In genomic region chr11:96912682-96913081, GRCm38 (mm10) we compare ENCODE assay signal across 21 mouse cellular contexts. TPM values are rescaled to one million over a fixed set of nuclear protein-coding genes. Genes with fewer than 3 reads are reported as not detected.
A peak's percentile ranks its signal among the peaks of the same experiment; 100 is the strongest.
DNase-seq lines count a peak whose midpoint lies in the region; ATAC-seq lines count a peak whose summit lies in the region.
"Had no signal": no experiment of that assay in that cellular context is flagged by ENCODE, and none has a peak within 500 bp of the region (broad histone marks: within the 10 kb centered on the region; RNA-seq: fewer than 3 reads in every experiment).

No protein-coding gene starts in this region.

- 0 out of 2 replicates have a peak overlapping the region, but pooled peaks have one; percentile 21 for H3K9ac ChIP-seq in embryonic facial prominence, embryonic 13.5 days
- no peak overlapping the region for H3K9ac ChIP-seq in midbrain, embryonic 14.5 days (replicated peaks; ENCODE audit: low read length)
- H3K9ac ChIP-seq: embryonic facial prominence, embryonic 15.5 days; intestine, embryonic 15.5 days; limb, embryonic 13.5 days; liver, embryonic 14.5 days; midbrain, embryonic 15.5 days had no signal

- no peak overlapping the region for H3K4me2 ChIP-seq in embryonic facial prominence, embryonic 13.5 days
- no peak overlapping the region for H3K4me2 ChIP-seq in midbrain, embryonic 14.5 days (ENCODE audit: low read length)
- H3K4me2 ChIP-seq: embryonic facial prominence, embryonic 15.5 days; intestine, embryonic 15.5 days; limb, embryonic 13.5 days; midbrain, embryonic 15.5 days had no signal

- H3K36me3 ChIP-seq in embryonic facial prominence, embryonic 13.5 days, result peaks cover 41% of the 10 kb centered on the region
- H3K36me3 ChIP-seq in embryonic facial prominence, embryonic 10.5 days (replicated peaks), result peaks cover 58% of the 10 kb centered on the region
- peaks cover 60% of the 10 kb centered on the region for H3K36me3 ChIP-seq in midbrain, embryonic 10.5 days
- H3K36me3 ChIP-seq in midbrain, embryonic 14.5 days (ENCODE audit: control insufficient read depth, insufficient read depth, low read length), result peaks cover 38% of the 10 kb centered on the region
- no peaks in the 10 kb centered on the region; the same call in none of the 2 replicates for H3K36me3 ChIP-seq in splenic B cell, adult 2 months (ENCODE audit: control insufficient read depth, insufficient read depth, low read length, poor library complexity, severe bottlenecking)
- H3K36me3 ChIP-seq: midbrain, embryonic 15.5 days had no signal

- no peak for ATAC-seq in embryonic facial prominence, embryonic 13.5 days (ENCODE audit: insufficient number of reproducible peaks, insufficient read depth, low FRiP score, low TSS enrichment, low read depth)
- ATAC-seq in midbrain, embryonic 14.5 days (ENCODE audit: low FRiP score, low TSS enrichment), result no peak
- ATAC-seq in megakaryocyte-erythroid progenitor cell, adult 5-6 weeks (replicated peaks; ENCODE audit: low FRiP score, low TSS enrichment, poor library complexity, severe bottlenecking), result no peak
- ATAC-seq: intestine, embryonic 15.5 days; midbrain, embryonic 15.5 days had no signal

- H3K27ac ChIP-seq in embryonic facial prominence, embryonic 13.5 days, result no peak overlapping the region
- H3K27ac ChIP-seq in embryonic facial prominence, embryonic 10.5 days (replicated peaks), result no peak overlapping the region
- peak overlapping the region; percentile 52; the same call in 1 of the 2 replicates for H3K27ac ChIP-seq in midbrain, embryonic 10.5 days (replicated peaks)
- H3K27ac ChIP-seq in midbrain, embryonic 14.5 days (replicated peaks; ENCODE audit: low read depth, low read length), result no peak overlapping the region
- H3K27ac ChIP-seq: embryonic facial prominence, embryonic 15.5 days; intestine, embryonic 15.5 days; limb, embryonic 13.5 days; liver, embryonic 14.5 days; macrophage; midbrain, embryonic 15.5 days had no signal

- no peaks in the 10 kb centered on the region for H3K9me3 ChIP-seq in embryonic facial prominence, embryonic 13.5 days
- H3K9me3 ChIP-seq in embryonic facial prominence, embryonic 10.5 days, result no peaks in the 10 kb centered on the region
- H3K9me3 ChIP-seq in midbrain, embryonic 10.5 days (replicated peaks), result no peaks in the 10 kb centered on the region
- no peaks in the 10 kb centered on the region for H3K9me3 ChIP-seq in midbrain, embryonic 14.5 days (ENCODE audit: control insufficient read depth, low read length)
- H3K9me3 ChIP-seq: embryonic facial prominence, embryonic 15.5 days; intestine, embryonic 15.5 days; limb, embryonic 13.5 days; midbrain, embryonic 15.5 days had no signal

- 80% methylated on average over 11 of the region's 11 CpGs for WGBS in embryonic facial prominence, embryonic 13.5 days
- WGBS in embryonic facial prominence, embryonic 10.5 days, result 84% methylated on average over 11 of the region's 11 CpGs
- WGBS in midbrain, embryonic 10.5 days, result 94% methylated on average over 11 of the region's 11 CpGs
- WGBS in midbrain, embryonic 14.5 days, result 91% methylated on average over 11 of the region's 11 CpGs

- no peaks in the 10 kb centered on the region for H3K27me3 ChIP-seq in embryonic facial prominence, embryonic 13.5 days
- H3K27me3 ChIP-seq in embryonic facial prominence, embryonic 10.5 days (replicated peaks; ENCODE audit: low read depth, poor library complexity, severe bottlenecking), result peaks cover 5% of the 10 kb centered on the region; the same call in 1 of the 2 replicates
- H3K27me3 ChIP-seq in midbrain, embryonic 10.5 days (ENCODE audit: low read depth, poor library complexity, severe bottlenecking), result peaks cover 4% of the 10 kb centered on the region; the same call in 1 of the 2 replicates
- H3K27me3 ChIP-seq in midbrain, embryonic 14.5 days (ENCODE audit: control insufficient read depth, insufficient read depth, low read length), result no peaks in the 10 kb centered on the region
- no peaks in the 10 kb centered on the region for H3K27me3 ChIP-seq in splenic B cell, adult 2 months (ENCODE audit: control insufficient read depth, insufficient read depth, low read length, poor library complexity, severe bottlenecking)
- H3K27me3 ChIP-seq: embryonic facial prominence, embryonic 15.5 days; intestine, embryonic 15.5 days; limb, embryonic 13.5 days; midbrain, embryonic 15.5 days had no signal

- peaks cover 14% of the 10 kb centered on the region for H3K4me1 ChIP-seq in embryonic facial prominence, embryonic 13.5 days
- peaks cover 43% of the 10 kb centered on the region for H3K4me1 ChIP-seq in embryonic facial prominence, embryonic 10.5 days
- H3K4me1 ChIP-seq in midbrain, embryonic 10.5 days, result peaks cover 54% of the 10 kb centered on the region
- H3K4me1 ChIP-seq in midbrain, embryonic 14.5 days (ENCODE audit: control insufficient read depth, insufficient read depth, low read length), result peaks cover 18% of the 10 kb centered on the region

- no peak overlapping the region for H3K4me3 ChIP-seq in embryonic facial prominence, embryonic 13.5 days
- no peak overlapping the region for H3K4me3 ChIP-seq in embryonic facial prominence, embryonic 10.5 days
- no peak overlapping the region for H3K4me3 ChIP-seq in midbrain, embryonic 10.5 days
- no peak overlapping the region for H3K4me3 ChIP-seq in midbrain, embryonic 14.5 days (replicated peaks; ENCODE audit: low read depth, low read length)
- H3K4me3 ChIP-seq: embryonic facial prominence, embryonic 15.5 days; intestine, embryonic 15.5 days; limb, embryonic 13.5 days; midbrain, embryonic 15.5 days had no signal

- no peak for DNase-seq in embryonic facial prominence, embryonic 10.5 days (ENCODE audit: low spot score)
- no peak for DNase-seq in midbrain, embryonic 10.5 days (ENCODE audit: low spot score)
- no peak for DNase-seq in midbrain, embryonic 14.5 days
- DNase-seq in splenic B cell, adult 2 months (ENCODE audit: low read depth, low spot score), result peak; percentile 38
- DNase-seq in thymus, postnatal 36 days, result peak; percentile 47 to 74
- no peak for DNase-seq in cerebellum, postnatal 14 days
- DNase-seq: adrenal gland, postnatal 10 days; cerebellum, adult 9-11 months; gastrocnemius, postnatal 25 days; heart, postnatal 10 days; retina, postnatal 1 day had no signal

RNA-seq across cellular contexts. Expression of gene Cdk5rap3, which starts 3.6 kb away (rescaled TPM):
- 89.4 and 94.8 TPM in 2 replicates for polyA plus RNA-seq in embryonic facial prominence, embryonic 13.5 days (2015; fragmentation: Nextera tagmentation; extraction: Ambion mirVana)
- 90.1 and 99.9 TPM in 2 replicates for polyA plus RNA-seq in embryonic facial prominence, embryonic 10.5 days (2016; fragmentation: Nextera tagmentation; extraction: Ambion mirVana)
- polyA plus RNA-seq in midbrain, embryonic 10.5 days (2016; fragmentation: Nextera tagmentation; extraction: Ambion mirVana), result 116 and 120 TPM in 2 replicates
- polyA plus RNA-seq in midbrain, embryonic 14.5 days (2014; fragmentation: Nextera tagmentation; extraction: Ambion mirVana), result 85.2 and 90.2 TPM in 2 replicates
- total RNA-seq in megakaryocyte-erythroid progenitor cell, adult 5-6 weeks (2014; fragmentation: Nextera tagmentation), result 31.9 and 56.8 TPM in 2 replicates
- total RNA-seq in megakaryocyte-erythroid progenitor cell, adult 5-6 weeks (2017), result 18.3 and 54.6 TPM in 2 replicates

RNA-seq across cellular contexts. Expression of gene Prr15l, which starts 15.2 kb away (rescaled TPM):
- 2.4 and 3.4 TPM in 2 replicates for polyA plus RNA-seq in embryonic facial prominence, embryonic 13.5 days (2015; fragmentation: Nextera tagmentation; extraction: Ambion mirVana)
- 1.1 and 2.3 TPM in 2 replicates for polyA plus RNA-seq in embryonic facial prominence, embryonic 10.5 days (2016; fragmentation: Nextera tagmentation; extraction: Ambion mirVana)
- polyA plus RNA-seq in midbrain, embryonic 10.5 days (2016; fragmentation: Nextera tagmentation; extraction: Ambion mirVana), result 0.04 and 0.05 TPM in 2 replicates
- 0.16 and 0.24 TPM in 2 replicates for polyA plus RNA-seq in midbrain, embryonic 14.5 days (2014; fragmentation: Nextera tagmentation; extraction: Ambion mirVana)
- not detected in 2 replicates for total RNA-seq in megakaryocyte-erythroid progenitor cell, adult 5-6 weeks (2014; fragmentation: Nextera tagmentation)
- total RNA-seq in megakaryocyte-erythroid progenitor cell, adult 5-6 weeks (2017), result not detected in 2 replicates
- total RNA-seq: gastrocnemius, postnatal 25 days; layer of hippocampus, postnatal 25 days; left cerebral cortex, postnatal 14 days had no signal
- polyA plus RNA-seq: macrophage had no signal

RNA-seq across cellular contexts. Expression of gene Pnpo, which starts 31.1 kb away (rescaled TPM):
- polyA plus RNA-seq in embryonic facial prominence, embryonic 13.5 days (2015; fragmentation: Nextera tagmentation; extraction: Ambion mirVana), result 19.9 and 27.9 TPM in 2 replicates
- polyA plus RNA-seq in embryonic facial prominence, embryonic 10.5 days (2016; fragmentation: Nextera tagmentation; extraction: Ambion mirVana), result 32.0 and 34.5 TPM in 2 replicates
- polyA plus RNA-seq in midbrain, embryonic 10.5 days (2016; fragmentation: Nextera tagmentation; extraction: Ambion mirVana), result 28.2 and 32.1 TPM in 2 replicates
- 18.9 and 20.9 TPM in 2 replicates for polyA plus RNA-seq in midbrain, embryonic 14.5 days (2014; fragmentation: Nextera tagmentation; extraction: Ambion mirVana)
- 13.7 and 18.5 TPM in 2 replicates for total RNA-seq in megakaryocyte-erythroid progenitor cell, adult 5-6 weeks (2014; fragmentation: Nextera tagmentation)
- total RNA-seq in megakaryocyte-erythroid progenitor cell, adult 5-6 weeks (2017), result 25.9 and 29.0 TPM in 2 replicates

Comparison
In these comparisons a context has a peak if more than half of its experiments do, and no peak if none do; other contexts are left out.
1. DNase-seq: peak in splenic B cell, adult 2 months (single experiment) and thymus, postnatal 36 days (2 of 2); none in embryonic facial prominence, embryonic 10.5 days (single experiment), midbrain, embryonic 10.5 days (single experiment), midbrain, embryonic 14.5 days (single experiment) and cerebellum, postnatal 14 days (0 of 2).